Comparison of ENCODE assay signal across 8 mouse cellular contexts in genomic region chr2:37734979-37735806, GRCm38 (mm10). TPM values are rescaled to one million over a fixed set of nuclear protein-coding genes. Genes with fewer than 3 reads are reported as not detected.
A peak's percentile ranks its signal among the peaks of the same experiment; 100 is the strongest.
DNase-seq lines count a peak whose midpoint lies in the region; ATAC-seq and TF ChIP-seq lines count a peak whose summit lies in the region.

No protein-coding gene starts in this region.

- WGBS in lung, embryonic 14.5 days: 10% methylated on average over 17 of the region's 17 CpGs
- WGBS in lung, adult 2 months: 17% methylated on average over 17 of the region's 17 CpGs
- WGBS in hindbrain, postnatal 0 days: 12% methylated on average over 17 of the region's 17 CpGs
- 14% methylated on average over 17 of the region's 17 CpGs for WGBS in stomach, postnatal 0 days

- H3K27me3 ChIP-seq in lung, embryonic 14.5 days (ENCODE audit: insufficient read depth, low read length): no peaks in the 10 kb centered on the region
- H3K27me3 ChIP-seq in hindbrain, postnatal 0 days (ENCODE audit: insufficient read depth, low read length): no peaks in the 10 kb centered on the region
- no peaks in the 10 kb centered on the region for H3K27me3 ChIP-seq in stomach, postnatal 0 days (ENCODE audit: control insufficient read depth, insufficient read depth, low read length)

- peak overlapping the region; percentile 53 for H3K4me2 ChIP-seq in lung, embryonic 14.5 days
- peak overlapping the region; percentile 36; the same call in 1 of the 2 replicates for H3K4me2 ChIP-seq in hindbrain, postnatal 0 days (ENCODE audit: low read depth, low read length)
- peak overlapping the region; percentile 38 for H3K4me2 ChIP-seq in stomach, postnatal 0 days (replicated peaks; ENCODE audit: low read depth)

- peak overlapping the region; percentile 6; the same call in 1 of the 2 replicates for H3K9ac ChIP-seq in lung, embryonic 14.5 days
- H3K9ac ChIP-seq in hindbrain, postnatal 0 days (replicated peaks; ENCODE audit: low read length): no peak overlapping the region; the same call in 1 of the 2 replicates
- no peak overlapping the region for H3K9ac ChIP-seq in stomach, postnatal 0 days (ENCODE audit: low read length)

- no peaks in the 10 kb centered on the region for H3K9me3 ChIP-seq in lung, embryonic 14.5 days (ENCODE audit: low read depth, low read length)
- no peaks in the 10 kb centered on the region for H3K9me3 ChIP-seq in hindbrain, postnatal 0 days (ENCODE audit: low read length)
- H3K9me3 ChIP-seq in stomach, postnatal 0 days (ENCODE audit: control insufficient read depth, low read length): no peaks in the 10 kb centered on the region

- ATAC-seq in lung, embryonic 14.5 days (ENCODE audit: insufficient read depth): peak; percentile 83
- peak; percentile 74; the same call in 1 of the 2 replicates for ATAC-seq in hindbrain, postnatal 0 days
- peak; percentile 18; the same call in 1 of the 2 replicates for ATAC-seq in stomach, postnatal 0 days (ENCODE audit: low FRiP score, low TSS enrichment)
- ATAC-seq in inflammation-experienced regulatory T-cells, adult 6 months: no peak

- no peak for TF ChIP-seq CTCF in lung, embryonic 14.5 days (IDR thresholded peaks at IDR 0.05; ENCODE audit: low read depth)
- TF ChIP-seq CTCF in lung, adult 2 months (IDR thresholded peaks at IDR 0.05; ENCODE audit: insufficient read depth, low read length): no peak
- no peak for TF ChIP-seq CTCF in hindbrain, postnatal 0 days (IDR thresholded peaks at IDR 0.05; ENCODE audit: low read depth)
- TF ChIP-seq CTCF in stomach, postnatal 0 days (IDR thresholded peaks at IDR 0.05; ENCODE audit: low read depth): no peak

- peaks cover 7% of the 10 kb centered on the region; the same call in 1 of the 2 replicates for H3K4me1 ChIP-seq in lung, embryonic 14.5 days (ENCODE audit: insufficient read depth)
- H3K4me1 ChIP-seq in lung, adult 2 months (ENCODE audit: control insufficient read depth, insufficient read depth, low read length): peaks cover 7% of the 10 kb centered on the region
- 0 out of 2 replicates have a peak, but pooled peaks cover 5% of the 10 kb centered on the region for H3K4me1 ChIP-seq in hindbrain, postnatal 0 days (ENCODE audit: insufficient read depth, low read length)
- no peaks in the 10 kb centered on the region for H3K4me1 ChIP-seq in stomach, postnatal 0 days (replicated peaks; ENCODE audit: control insufficient read depth, insufficient read depth)

- no peak for TF ChIP-seq POLR2A in lung, adult 2 months (IDR thresholded peaks at IDR 0.05; ENCODE audit: borderline replicate concordance, extremely low read depth, low read depth, low read length)

- H3K27ac ChIP-seq in lung, embryonic 14.5 days (ENCODE audit: low read depth): no peak overlapping the region
- peak overlapping the region; percentile 7; the same call in 1 of the 2 replicates for H3K27ac ChIP-seq in hindbrain, postnatal 0 days
- no peak overlapping the region for H3K27ac ChIP-seq in stomach, postnatal 0 days (replicated peaks)

- no peaks in the 10 kb centered on the region for H3K36me3 ChIP-seq in lung, embryonic 14.5 days (ENCODE audit: insufficient read depth)
- no peaks in the 10 kb centered on the region for H3K36me3 ChIP-seq in hindbrain, postnatal 0 days (ENCODE audit: insufficient read depth, low read length)
- no peaks in the 10 kb centered on the region for H3K36me3 ChIP-seq in stomach, postnatal 0 days (ENCODE audit: control insufficient read depth, insufficient read depth, low read length)

- no peak overlapping the region; the same call in 1 of the 2 replicates for H3K4me3 ChIP-seq in lung, embryonic 14.5 days (ENCODE audit: low read depth, low read length)
- no peak overlapping the region for H3K4me3 ChIP-seq in lung, adult 2 months (replicated peaks; ENCODE audit: extremely low read depth, low read depth, low read length)
- no peak overlapping the region for H3K4me3 ChIP-seq in hindbrain, postnatal 0 days (ENCODE audit: low read length)
- H3K4me3 ChIP-seq in stomach, postnatal 0 days (ENCODE audit: low read depth, low read length): no peak overlapping the region

- peak; percentile 59 for DNase-seq in lung, embryonic 14.5 days
- DNase-seq in lung, adult 2 months: no peak
- peak; percentile 39 for DNase-seq in embryo, embryonic 9.5 days (ENCODE audit: extremely low spot score)
- no peak for DNase-seq in hindbrain, postnatal 0 days (ENCODE audit: low spot score)
- peak; percentile 39 to 41 for DNase-seq in lung, postnatal 4 days
- DNase-seq in stomach, postnatal 0 days (ENCODE audit: low spot score): peak; percentile 34
- DNase-seq in right cerebral cortex, postnatal 10 days (ENCODE audit: low spot score in 2 of 2): no peak

- no peak for TF ChIP-seq EP300 in stomach, postnatal 0 days (optimal IDR thresholded peaks at IDR 0.05)

RNA-seq across cellular contexts. Expression of gene Strbp, which starts 31.5 kb away (rescaled TPM):
- 35.5 and 39.9 TPM in 2 replicates for polyA plus RNA-seq in lung, embryonic 14.5 days (2014; fragmentation: Nextera tagmentation; extraction: Ambion mirVana)
- polyA plus RNA-seq in lung, adult 2 months (2012; rRNA removed): 2.4 and 4.0 TPM in 2 replicates
- 49.6 and 85.0 TPM in 2 replicates for total RNA-seq in hindbrain, postnatal 0 days (2014; rRNA removed)
- 97.5 and 102 TPM in 2 replicates for polyA plus RNA-seq in hindbrain, postnatal 0 days (2015; fragmentation: Nextera tagmentation; extraction: Ambion mirVana)
- 27.5 and 29.2 TPM in 2 replicates for polyA plus RNA-seq in stomach, postnatal 0 days (2015; fragmentation: Nextera tagmentation; extraction: Ambion mirVana)
- 10 to 100 TPM in 1 of 3 experiments, 1 to 10 TPM in 2; 7.4 to 10.1 (median 9.3) TPM for polyA plus RNA-seq in inflammation-experienced regulatory T-cells, adult 6 months (2017; shearing (Covaris generic))

RNA-seq across cellular contexts. Expression of gene Crb2, which starts 40.9 kb away (rescaled TPM):
- 1.5 and 1.8 TPM in 2 replicates for polyA plus RNA-seq in lung, embryonic 14.5 days (2014; fragmentation: Nextera tagmentation; extraction: Ambion mirVana)
- 1.7 and 2.4 TPM in 2 replicates for polyA plus RNA-seq in lung, adult 2 months (2012; rRNA removed)
- 10.9 and 20.1 TPM in 2 replicates for total RNA-seq in hindbrain, postnatal 0 days (2014; rRNA removed)
- polyA plus RNA-seq in hindbrain, postnatal 0 days (2015; fragmentation: Nextera tagmentation; extraction: Ambion mirVana): 2.4 and 3.4 TPM in 2 replicates
- 0.47 and 0.74 TPM in 2 replicates for polyA plus RNA-seq in stomach, postnatal 0 days (2015; fragmentation: Nextera tagmentation; extraction: Ambion mirVana)
- not detected for polyA plus RNA-seq in inflammation-experienced regulatory T-cells, adult 6 months (2017; shearing (Covaris generic))

Comparison
In these comparisons a context has a peak if more than half of its experiments do, and no peak if none do; other contexts are left out.
1. DNase-seq: peak in lung, embryonic 14.5 days (single experiment), embryo, embryonic 9.5 days (single experiment), lung, postnatal 4 days (2 of 2) and stomach, postnatal 0 days (single experiment); none in lung, adult 2 months (single experiment), hindbrain, postnatal 0 days (single experiment) and right cerebral cortex, postnatal 10 days (0 of 2).
2. Peak in every context shown above with its lines, with median percentiles within 50 percentile points of each other: H3K4me2 ChIP-seq.